Mouse (Mus musculus) lung, adult 2 months (tissue): Measurements from ENCODE around the gene Wtip.

Source experiments
- CTCF ChIP-seq: fragments of 200-500 bp; IDR thresholded peaks from 2 replicates; pipeline ENCODE4 v1.5.1; 2011; ENCODE audit warnings: mild to moderate bottlenecking, low read length, control low read depth; ENCODE audit not compliant: insufficient read depth
- POLR2A ChIP-seq: fragments of 200-500 bp; IDR thresholded peaks from 2 replicates; pipeline ENCODE4 v1.6.1; 2011; ENCODE audit warnings: low read depth, mild to moderate bottlenecking, control low read depth, low read length, borderline replicate concordance; ENCODE audit errors: extremely low read depth

GRCm38 (mm10) chr7:34132355-34133079, 551 bp downstream of the Wtip start:
- TF ChIP-seq POLR2A (no peak), CTCF (no peak)
